Mouse (Mus musculus) lung, embryonic 15.5 days (tissue): ENCODE results near the gene 1700029J07Rik. TPM values are rescaled to one million over a fixed set of nuclear protein-coding genes. Genes with fewer than 3 reads are reported as not detected.

Experiments
- polyA plus RNA-seq: library from polyadenylated mRNA; unstranded; fragments of >200 nt; fragmentation: Nextera tagmentation; extraction: Ambion mirVana; gene quantifications from 2 replicates; pipeline ENCODE4 v1.2.1, GENCODE M21; 2015

The 1700029J07Rik gene
- polyA plus RNA-seq, 1 experiment from 2014 or later, result 4.3 TPM

Other genes starting within 250 kb of the 1700029J07Rik start
- 41.8 and 46.1 TPM in 2 replicates for gene Pdlim3, start 89.8 kb downstream of the 1700029J07Rik start, polyA plus RNA-seq
- not detected in 2 replicates for gene Ccdc110, start 40.6 kb downstream of the 1700029J07Rik start, polyA plus RNA-seq
- 78.4 and 80.1 TPM in 2 replicates for gene Ufsp2, start 276 bp upstream of the 1700029J07Rik start, polyA plus RNA-seq
- gene Lrp2bp, start 24.1 kb upstream of the 1700029J07Rik start, polyA plus RNA-seq, result 0.64 and 0.92 TPM in 2 replicates
- 33.4 and 44.7 TPM in 2 replicates for gene Ankrd37, start 30.5 kb upstream of the 1700029J07Rik start, polyA plus RNA-seq
- 25.9 and 26.5 TPM in 2 replicates for gene Cfap97, start 176.5 kb upstream of the 1700029J07Rik start, polyA plus RNA-seq
- 8.1 and 9.7 TPM in 2 replicates for gene Snx25, start 176.9 kb upstream of the 1700029J07Rik start, polyA plus RNA-seq
- gene Slc25a4, start 236.0 kb upstream of the 1700029J07Rik start, polyA plus RNA-seq, result 450 and 462 TPM in 2 replicates